Comparison of ENCODE assay signal across 15 mouse cellular contexts in the genomic region with DNA sequence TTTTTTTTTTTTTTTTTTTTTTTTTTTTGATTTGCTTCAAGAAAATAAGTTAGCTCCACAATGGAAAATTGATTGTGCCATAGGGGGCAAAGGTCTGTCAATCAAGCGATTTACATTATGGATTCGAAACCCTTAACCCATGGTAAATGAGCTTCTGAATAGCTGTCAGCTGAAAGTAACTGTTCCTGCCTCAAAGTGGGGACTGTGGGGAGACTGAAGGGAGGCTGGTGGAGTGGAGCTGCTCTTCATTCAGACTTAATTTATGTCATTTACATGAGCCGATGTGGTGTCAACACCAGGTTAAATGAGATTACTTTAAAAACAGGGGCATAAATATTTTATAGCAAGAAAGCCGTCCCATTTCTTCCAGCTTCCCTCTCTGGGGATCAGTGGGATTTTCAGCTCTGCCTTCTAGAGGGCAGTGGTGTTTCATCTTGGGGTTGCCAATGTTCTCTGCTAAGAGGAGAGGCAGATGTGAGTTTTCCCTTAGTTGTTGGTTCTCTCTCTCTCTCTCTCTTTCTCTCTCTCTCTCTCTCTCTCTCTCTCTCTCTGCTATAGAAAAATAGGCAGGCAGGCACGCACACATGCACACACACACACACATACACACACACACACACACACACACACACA. TPM values are rescaled to one million over a fixed set of nuclear protein-coding genes. Genes with fewer than 3 reads are reported as not detected.
A peak's percentile ranks its signal among the peaks of the same experiment; 100 is the strongest.
DNase-seq lines count a peak whose midpoint lies in the region; ATAC-seq lines count a peak whose summit lies in the region.
"Had no signal": no experiment of that assay in that cellular context is flagged by ENCODE, and none has a peak within 500 bp of the region (broad histone marks: within the 10 kb centered on the region; RNA-seq: fewer than 3 reads in every experiment).

No protein-coding gene starts in this region.

- no peak overlapping the region for H3K27ac ChIP-seq in embryonic facial prominence, embryonic 11.5 days (replicated peaks; ENCODE audit: low read depth, low read length)
- H3K27ac ChIP-seq in embryonic facial prominence, embryonic 10.5 days (replicated peaks), result no peak overlapping the region
- no peak overlapping the region for H3K27ac ChIP-seq in midbrain, embryonic 16.5 days (ENCODE audit: low read length)
- H3K27ac ChIP-seq: liver, embryonic 12.5 days; stomach, embryonic 15.5 days had no signal

- DNase-seq in embryonic facial prominence, embryonic 11.5 days (ENCODE audit: low spot score), result peak; percentile 15
- no peak for DNase-seq in embryonic facial prominence, embryonic 10.5 days (ENCODE audit: low spot score)
- DNase-seq in kidney, postnatal 4 days, result peak; percentile 9 to 28
- no peak for DNase-seq in kidney, adult 9 months
- DNase-seq in embryo, embryonic 10.5 days (ENCODE audit: low spot score), result peak; percentile 17
- DNase-seq in thymus, adult 18-20 months, result no peak
- DNase-seq in gastrocnemius, postnatal 14 days, result no peak
- DNase-seq: cerebellum, adult 11-12 months had no signal

- H3K4me2 ChIP-seq in embryonic facial prominence, embryonic 11.5 days (ENCODE audit: low read depth, low read length), result no peak overlapping the region
- no peak overlapping the region for H3K4me2 ChIP-seq in midbrain, embryonic 16.5 days (ENCODE audit: low read length)
- H3K4me2 ChIP-seq: liver, embryonic 12.5 days; stomach, embryonic 15.5 days had no signal

- H3K4me1 ChIP-seq in embryonic facial prominence, embryonic 11.5 days (ENCODE audit: control insufficient read depth, insufficient read depth, low read length), result no peaks in the 10 kb centered on the region
- no peaks in the 10 kb centered on the region for H3K4me1 ChIP-seq in embryonic facial prominence, embryonic 10.5 days
- no peaks in the 10 kb centered on the region for H3K4me1 ChIP-seq in midbrain, embryonic 16.5 days (ENCODE audit: control insufficient read depth, insufficient read depth, low read length)
- H3K4me1 ChIP-seq: stomach, embryonic 15.5 days had no signal

- H3K27me3 ChIP-seq in embryonic facial prominence, embryonic 11.5 days (ENCODE audit: control insufficient read depth, insufficient read depth, low read length), result no peaks in the 10 kb centered on the region
- 0 out of 2 replicates have a peak, but pooled peaks cover 5% of the 10 kb centered on the region for H3K27me3 ChIP-seq in embryonic facial prominence, embryonic 10.5 days (replicated peaks; ENCODE audit: low read depth, poor library complexity, severe bottlenecking)
- no peaks in the 10 kb centered on the region for H3K27me3 ChIP-seq in midbrain, embryonic 16.5 days (ENCODE audit: control insufficient read depth, insufficient read depth, low read depth, low read length)
- H3K27me3 ChIP-seq: stomach, embryonic 15.5 days had no signal

- H3K9ac ChIP-seq in embryonic facial prominence, embryonic 11.5 days (replicated peaks; ENCODE audit: low read length), result no peak overlapping the region
- no peak overlapping the region for H3K9ac ChIP-seq in midbrain, embryonic 16.5 days (ENCODE audit: low read depth, low read length)
- H3K9ac ChIP-seq: liver, embryonic 12.5 days; stomach, embryonic 15.5 days had no signal

- H3K9me3 ChIP-seq in embryonic facial prominence, embryonic 11.5 days (replicated peaks; ENCODE audit: control insufficient read depth, low read length), result no peaks in the 10 kb centered on the region
- H3K9me3 ChIP-seq in embryonic facial prominence, embryonic 10.5 days, result no peaks in the 10 kb centered on the region
- H3K9me3 ChIP-seq in midbrain, embryonic 16.5 days (replicated peaks; ENCODE audit: control insufficient read depth, low read length, poor library complexity, severe bottlenecking), result no peaks in the 10 kb centered on the region
- H3K9me3 ChIP-seq: liver, embryonic 12.5 days; stomach, embryonic 15.5 days had no signal

- WGBS in embryonic facial prominence, embryonic 11.5 days, result 60% methylated on average over 5 of the region's 5 CpGs
- WGBS in embryonic facial prominence, embryonic 10.5 days, result 76% methylated on average over 5 of the region's 5 CpGs
- 37% methylated on average over 5 of the region's 5 CpGs for WGBS in midbrain, embryonic 16.5 days

- H3K36me3 ChIP-seq in embryonic facial prominence, embryonic 11.5 days (replicated peaks; ENCODE audit: control insufficient read depth, insufficient read depth, low read depth, low read length), result no peaks in the 10 kb centered on the region
- peaks cover 6% of the 10 kb centered on the region; the same call in 1 of the 2 replicates for H3K36me3 ChIP-seq in embryonic facial prominence, embryonic 10.5 days (replicated peaks)
- H3K36me3 ChIP-seq in midbrain, embryonic 16.5 days (ENCODE audit: control insufficient read depth, insufficient read depth, low read length), result peaks cover 3% of the 10 kb centered on the region; the same call in 1 of the 2 replicates
- H3K36me3 ChIP-seq: liver, embryonic 12.5 days; stomach, embryonic 15.5 days had no signal

- no peak overlapping the region for H3K4me3 ChIP-seq in embryonic facial prominence, embryonic 11.5 days (ENCODE audit: low read depth, low read length)
- H3K4me3 ChIP-seq in embryonic facial prominence, embryonic 10.5 days, result no peak overlapping the region
- no peak overlapping the region for H3K4me3 ChIP-seq in midbrain, embryonic 16.5 days (ENCODE audit: low read depth, low read length)
- H3K4me3 ChIP-seq: liver, embryonic 12.5 days; stomach, embryonic 15.5 days had no signal

- no peak for ATAC-seq in embryonic facial prominence, embryonic 11.5 days (replicated peaks; ENCODE audit: insufficient number of reproducible peaks, low FRiP score, low TSS enrichment, low read depth)
- peak; percentile 73 for ATAC-seq in midbrain, embryonic 16.5 days
- ATAC-seq: CD4-positive, CD25-positive, alpha-beta regulatory T cell, adult 4 months; liver, embryonic 12.5 days had no signal

- intact Hi-C loops in gastrocnemius, postnatal 14 days (cut with DNase I; ENCODE audit: low total_unique reads), result no loop called here

RNA-seq across cellular contexts. Expression of a gene that starts 45.1 kb away (rescaled TPM):
- not detected in 2 replicates for polyA plus RNA-seq in embryonic facial prominence, embryonic 11.5 days (2014; fragmentation: Nextera tagmentation; extraction: Ambion mirVana)
- polyA plus RNA-seq in embryonic facial prominence, embryonic 10.5 days (2016; fragmentation: Nextera tagmentation; extraction: Ambion mirVana), result not detected in 2 replicates
- polyA plus RNA-seq in midbrain, embryonic 16.5 days (2015; fragmentation: Nextera tagmentation; extraction: Ambion mirVana), result not detected in 2 replicates
- not detected for total RNA-seq in gastrocnemius, postnatal 14 days (2021)
- total RNA-seq: layer of hippocampus, adult 8-10 months had no signal
- polyA plus RNA-seq: CD4-positive, CD25-positive, alpha-beta regulatory T cell, adult 4 months; frontal cortex, adult 2 months; heart, embryonic 16.5 days; liver, embryonic 12.5 days; stomach, embryonic 15.5 days had no signal

Comparison
In these comparisons a context has a peak if more than half of its experiments do, and no peak if none do; other contexts are left out.
1. DNase-seq: peak in embryonic facial prominence, embryonic 11.5 days (single experiment), kidney, postnatal 4 days (2 of 2) and embryo, embryonic 10.5 days (single experiment); none in embryonic facial prominence, embryonic 10.5 days (single experiment), kidney, adult 9 months (single experiment), thymus, adult 18-20 months (0 of 2) and gastrocnemius, postnatal 14 days (single experiment).